Mouse (Mus musculus): ENCODE data around the gene Ifi27l2a.

The Ifi27l2a gene

DNA sequence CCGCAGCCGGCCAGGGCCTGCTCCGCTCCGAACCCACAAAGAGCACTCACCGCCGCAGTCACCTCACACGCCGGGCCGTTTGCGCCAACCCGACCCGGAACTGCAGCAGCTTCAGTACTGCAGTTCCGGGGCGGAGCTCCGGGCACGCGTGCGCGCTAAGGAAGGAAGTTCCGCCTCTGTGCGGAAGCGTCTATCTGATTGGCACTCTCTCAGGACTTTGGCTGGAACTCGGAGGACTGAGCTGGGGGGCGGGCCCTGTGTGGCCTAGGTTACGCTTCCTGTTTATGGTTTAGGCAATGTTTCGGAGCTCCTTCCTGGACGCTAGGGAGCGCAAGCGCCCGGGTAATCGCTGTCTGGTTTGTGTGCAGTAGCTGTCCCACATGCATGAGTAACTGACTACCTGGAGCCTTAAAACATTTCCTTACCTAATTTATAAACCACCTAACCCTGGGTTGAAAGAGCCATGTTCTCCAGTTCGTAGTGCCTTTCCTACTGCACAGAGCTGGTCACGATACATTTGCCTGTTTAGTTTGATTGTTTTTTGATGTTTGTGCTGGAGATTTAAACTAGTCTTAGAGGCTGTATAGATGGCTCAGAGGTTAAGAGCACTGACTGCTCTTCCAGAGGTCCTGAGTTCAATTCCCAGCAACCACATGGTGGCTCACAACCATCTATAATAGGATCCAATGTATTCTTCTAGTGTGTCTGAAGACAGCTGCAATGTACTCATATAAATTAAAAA lies 17.6 kb downstream of the Ifi27l2a start, which contains the start of gene Ddx24:
Gene Ddx24, minus strand, starts transcription at position 102 of the 742 bp plus-strand sequence.
- peak; percentile 98 for DNase-seq

DNA sequence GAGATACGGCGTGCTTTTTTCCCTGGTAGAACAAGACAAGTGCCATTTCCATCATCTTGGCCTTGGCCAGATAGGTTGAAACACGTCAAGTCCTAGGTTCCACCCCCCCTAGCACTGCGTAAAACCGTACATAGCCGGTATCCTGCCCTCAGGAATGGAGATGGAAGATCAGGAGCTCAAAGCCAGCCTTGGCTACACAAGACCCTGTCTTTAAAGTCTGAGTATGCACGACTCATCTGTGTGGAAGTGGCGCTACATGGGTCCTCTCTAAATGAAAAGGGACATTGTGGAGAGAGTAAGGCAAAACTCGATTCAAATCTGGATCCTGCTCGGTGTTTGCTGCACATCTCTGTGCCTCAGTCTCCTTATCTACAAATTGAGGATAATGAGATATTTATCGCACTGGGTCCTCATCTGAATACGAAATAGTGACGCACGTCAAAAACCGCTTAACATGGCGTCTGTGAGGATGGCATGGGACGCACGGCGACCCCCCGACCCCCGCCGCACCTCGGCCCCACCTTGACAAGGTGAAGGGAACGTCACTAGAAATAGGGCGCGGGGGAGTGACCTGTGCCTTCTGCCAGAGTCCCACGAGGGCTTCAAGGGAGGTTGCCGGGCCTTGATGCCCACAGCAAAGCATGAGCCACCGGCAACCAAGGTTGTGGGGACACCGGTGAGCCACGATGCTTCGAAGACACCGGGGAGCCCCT lies 18.3 kb downstream of the Ifi27l2a start:
- no peak for DNase-seq

DNA sequence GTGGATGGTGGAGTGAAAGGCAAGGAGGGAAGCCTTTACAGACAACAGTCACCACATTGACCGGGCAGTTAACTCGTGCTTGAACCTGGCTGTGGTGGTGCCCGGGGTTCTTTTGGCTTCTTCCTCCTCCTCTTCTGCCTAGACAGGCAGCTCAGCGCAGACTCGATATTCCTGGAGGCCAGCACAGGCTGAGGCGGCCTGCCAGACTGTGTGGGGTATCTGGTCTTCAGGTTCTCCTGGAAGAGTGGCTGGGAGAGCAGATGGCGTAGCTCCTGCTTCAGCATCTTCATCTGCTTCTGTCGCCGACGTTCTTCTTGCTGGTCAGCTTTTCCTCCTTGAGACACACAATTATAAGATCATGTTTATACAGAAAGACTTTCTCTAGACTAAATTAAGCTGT lies 35.3 kb downstream of the Ifi27l2a start:
- DNase-seq, result no peak

DNA sequence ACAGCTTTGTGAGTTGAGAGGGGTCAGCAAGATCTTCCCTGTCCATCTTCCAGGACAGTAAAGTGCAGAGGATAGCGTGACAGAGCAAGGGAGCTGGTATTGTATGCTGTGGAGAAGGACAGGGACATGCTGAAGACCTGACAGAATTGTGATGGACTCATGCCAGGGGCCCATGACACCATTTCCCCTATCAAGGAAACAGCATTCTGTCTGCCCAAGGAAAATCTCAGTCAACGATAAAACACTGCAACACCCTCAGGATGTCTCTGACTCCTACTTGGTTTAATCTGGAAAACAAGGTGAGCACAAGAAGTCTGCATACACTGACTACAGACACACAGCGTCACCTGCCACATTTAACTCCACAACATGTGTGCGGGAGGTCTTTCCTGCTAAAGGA lies 35.8 kb downstream of the Ifi27l2a start, which contains the start of gene 9330161L09Rik:
Gene 9330161L09Rik, minus strand, starts transcription at position 101 of the 400 bp plus-strand sequence.
- no peak for DNase-seq

DNA sequence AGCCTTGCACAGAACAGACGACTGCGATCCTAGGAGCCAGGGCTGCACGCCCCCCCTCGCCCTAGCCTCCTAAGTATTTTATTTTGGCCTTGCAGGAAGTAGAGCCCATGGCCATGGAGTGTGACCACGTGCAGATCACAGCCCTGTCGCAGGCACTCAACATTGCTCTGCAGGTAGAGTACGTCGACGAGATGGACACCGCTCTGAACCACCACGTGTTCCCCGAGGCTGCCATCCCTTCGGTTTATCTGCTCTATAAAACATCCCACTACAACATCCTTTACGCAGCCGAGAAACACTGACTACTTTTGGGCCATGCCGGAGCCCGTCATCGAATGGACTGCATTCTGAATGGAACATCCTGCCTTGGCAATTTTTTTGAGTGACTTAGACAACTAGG lies 39.3 kb downstream of the Ifi27l2a start:
- no peak for DNase-seq

DNA sequence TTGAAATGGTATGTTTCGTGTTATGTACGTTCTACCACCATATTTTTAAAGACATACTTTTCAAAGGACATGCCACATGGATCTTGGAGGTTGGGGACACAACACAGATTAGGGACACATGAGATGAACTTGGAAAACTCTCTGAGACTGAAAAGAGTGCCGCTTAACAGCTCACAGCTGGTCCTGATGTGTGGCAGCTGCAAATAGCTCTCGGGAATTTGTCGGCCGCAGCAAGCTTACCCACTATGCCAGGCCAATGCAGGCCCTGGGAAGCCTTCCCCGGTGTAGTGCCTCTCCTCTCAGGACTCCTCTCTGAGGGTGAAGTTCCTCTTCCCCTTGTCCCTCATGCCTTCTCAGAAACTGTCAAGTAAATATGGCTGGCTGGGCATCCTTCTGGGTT lies 46.7 kb downstream of the Ifi27l2a start:
- DNase-seq, result no peak

DNA sequence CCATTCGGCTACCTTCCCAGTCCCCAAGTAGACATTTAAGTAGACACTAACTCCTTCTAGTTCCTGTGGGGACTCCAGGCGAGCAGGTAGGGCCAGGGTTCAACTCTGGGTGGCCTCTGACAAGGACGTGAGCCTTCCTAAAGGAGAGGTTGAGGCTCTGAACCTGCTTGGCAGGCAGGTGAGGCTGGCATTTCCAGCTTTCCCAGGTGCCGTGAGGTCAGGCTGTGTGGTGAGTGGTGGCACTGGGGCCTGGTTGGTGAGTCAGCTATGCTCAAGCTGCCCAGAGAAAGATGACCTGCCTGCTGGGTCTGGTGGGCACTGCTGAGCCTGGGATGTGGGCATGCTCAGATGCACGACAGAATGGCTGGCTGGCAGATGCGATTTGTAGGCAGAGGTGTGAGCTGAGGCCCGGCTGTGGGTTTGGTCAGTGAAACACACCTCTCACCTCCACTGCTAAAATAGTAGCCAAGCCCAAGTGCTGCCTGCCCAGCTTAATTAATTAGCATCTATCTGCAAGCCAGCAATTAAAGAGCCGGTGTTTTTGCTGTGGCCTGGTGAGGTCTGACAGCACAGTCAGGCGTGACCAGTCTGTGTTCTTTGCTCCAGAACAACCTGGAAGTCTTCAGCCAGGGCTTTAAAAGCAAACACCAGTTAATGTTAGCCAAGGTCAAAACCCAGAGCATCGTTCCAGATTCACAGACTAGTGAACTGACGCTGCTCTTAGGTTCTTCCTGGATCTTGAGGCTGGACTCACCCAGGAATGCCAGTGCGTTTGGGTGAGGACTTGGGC lies 47.8 kb downstream of the Ifi27l2a start:
- peak; percentile 16 to 35 for DNase-seq

DNA sequence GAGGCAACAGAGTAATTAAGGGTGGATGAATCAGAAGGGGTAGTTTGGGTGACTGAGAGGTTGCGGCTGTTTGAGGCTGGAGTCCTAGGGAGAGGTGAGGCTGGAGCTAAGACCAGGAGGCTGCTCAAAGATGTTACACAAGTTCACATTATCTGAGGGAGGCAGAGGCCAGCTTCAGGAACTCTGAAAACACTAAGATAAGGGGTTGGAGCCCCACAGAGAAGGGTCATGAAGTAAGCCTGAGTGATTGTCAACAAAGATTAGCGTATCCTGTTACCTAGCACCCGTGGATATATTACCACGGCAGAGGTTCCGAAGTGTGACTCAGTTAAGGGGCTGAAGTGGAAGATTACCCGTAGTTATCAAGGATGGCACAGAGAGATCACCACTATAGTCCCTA lies 50.0 kb downstream of the Ifi27l2a start:
- DNase-seq, result no peak

Data from kidney, postnatal 4 days (tissue).